Mouse (Mus musculus) kidney, embryonic 14.5 days (tissue): ENCODE results near the gene Eif4ebp2. TPM values are rescaled to one million over a fixed set of nuclear protein-coding genes. Genes with fewer than 3 reads are reported as not detected.

Experiments
- ATAC-seq: fragments of 200-750 bp; cut with Nextera tagmentation; 2 replicates; pipeline ENCODE4 v1.8.0; 2017; ENCODE audit warnings: moderate number of reproducible peaks, mild to moderate bottlenecking, moderate TSS enrichment, moderate library complexity; ENCODE audit not compliant: low FRiP score, low TSS enrichment
- H3K27ac ChIP-seq: fragments of 300-500 bp; sonication (generic); 2 replicates; pipeline ENCODE4 v1.5.1; 2014; ENCODE audit warnings: low read depth, mild to moderate bottlenecking, low read length, moderate library complexity, mixed read lengths
- H3K27me3 ChIP-seq: fragments of 300-500 bp; sonication (generic); 2 replicates; pipeline ENCODE4 v1.6.1; 2014; ENCODE audit warnings: mild to moderate bottlenecking, low read length; ENCODE audit not compliant: control insufficient read depth, insufficient read depth
- H3K36me3 ChIP-seq: fragments of 300-500 bp; sonication (generic); 2 replicates; pipeline ENCODE4 v1.6.1; 2014; ENCODE audit warnings: low read length, mixed read lengths; ENCODE audit not compliant: control insufficient read depth, insufficient read depth
- H3K4me1 ChIP-seq: fragments of 300-500 bp; sonication (generic); 2 replicates; pipeline ENCODE4 v1.6.1; 2014; ENCODE audit warnings: low read length, mixed read lengths; ENCODE audit not compliant: control insufficient read depth, insufficient read depth
- H3K4me2 ChIP-seq: fragments of 300-500 bp; sonication (generic); replicated peaks from 2 replicates; pipeline ENCODE4 v1.6.1; 2014; ENCODE audit warnings: low read depth, mild to moderate bottlenecking, low read length
- H3K4me3 ChIP-seq: fragments of 300-500 bp; sonication (generic); 2 replicates; pipeline ENCODE4 v1.5.1; 2014; ENCODE audit warnings: mild to moderate bottlenecking, low read length
- H3K9ac ChIP-seq: fragments of 300-500 bp; sonication (generic); 2 replicates; pipeline ENCODE4 v1.6.1; 2014; ENCODE audit warnings: low read depth, mild to moderate bottlenecking, low read length, moderate library complexity
- H3K9me3 ChIP-seq: fragments of 300-500 bp; sonication (generic); 2 replicates; pipeline ENCODE4 v1.6.1; 2016; ENCODE audit warnings: low read length; ENCODE audit not compliant: control insufficient read depth
- WGBS: fragments of 180-500 bp; shearing (Covaris S2); extraction: QIAGEN DNeasy Blood & Tissue Kit; methylation state at CpG from one replicate; pipeline ENCODE4 v1.1.7; 2014; 5-methylcytosine and 5-hydroxymethylcytosine counted together
- polyA plus RNA-seq: library from polyadenylated mRNA; unstranded; fragments of >200 nt; fragmentation: Nextera tagmentation; extraction: Ambion mirVana; gene quantifications from 2 replicates; pipeline ENCODE4 v1.2.1, GENCODE M21; 2014

Gene Eif4ebp2
- polyA plus RNA-seq, 1 experiment from 2014 or later, result 61.9 TPM

DNA sequence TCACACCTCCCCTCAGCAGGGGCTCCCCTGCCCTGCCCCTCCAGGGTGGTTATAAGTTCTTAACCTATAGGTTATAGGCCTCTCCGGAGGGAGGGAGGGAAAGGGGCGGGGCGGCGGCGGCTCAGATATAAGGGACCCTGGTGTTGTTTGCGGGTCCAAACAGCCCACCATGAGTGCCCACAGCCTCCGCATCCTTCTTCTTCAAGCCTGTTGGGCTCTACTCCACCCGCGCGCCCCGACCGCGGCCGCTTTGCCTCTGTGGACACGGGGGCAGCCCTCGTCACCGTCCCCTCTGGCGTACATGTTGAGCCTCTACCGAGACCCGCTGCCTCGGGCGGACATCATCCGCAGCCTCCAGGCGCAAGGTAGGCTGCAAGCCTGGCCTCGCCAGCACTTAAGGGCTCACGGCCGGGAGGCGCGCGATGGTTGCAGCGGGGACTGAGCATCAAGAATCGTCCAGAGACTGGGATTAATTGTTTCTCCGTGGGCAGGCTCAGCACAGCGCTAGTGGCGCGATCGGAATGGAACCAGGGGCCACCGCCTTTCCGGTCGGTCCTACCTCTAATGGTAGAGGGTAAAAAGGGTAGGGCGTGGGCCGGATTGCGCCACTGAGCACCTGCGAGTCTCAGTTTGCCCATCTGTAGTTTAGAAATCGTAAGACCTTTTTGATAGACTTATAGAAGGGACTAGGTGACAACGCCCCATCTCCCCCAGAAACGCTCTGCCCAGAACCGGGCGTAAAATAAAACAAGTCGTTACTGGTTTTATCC, 34.1 kb downstream of the Eif4ebp2 start:
- Histone ChIP-seq H3K36me3 (no peaks in the 10 kb centered on the region), H3K4me3 (peak overlapping the region; percentile 36), H3K4me2 (peak overlapping the region; percentile 50), H3K27ac (no peak overlapping the region), H3K27me3 (peaks cover 48% of the 10 kb centered on the region), H3K9ac (no peak overlapping the region; the same call in 1 of the 2 replicates), H3K4me1 (no peaks in the 10 kb centered on the region), H3K9me3 (no peaks in the 10 kb centered on the region)
- WGBS, result 2% methylated on average over 48 of the region's 50 CpGs
- 0 out of 2 replicates have a peak, but pooled peaks have one; percentile 18 for ATAC-seq

DNA sequence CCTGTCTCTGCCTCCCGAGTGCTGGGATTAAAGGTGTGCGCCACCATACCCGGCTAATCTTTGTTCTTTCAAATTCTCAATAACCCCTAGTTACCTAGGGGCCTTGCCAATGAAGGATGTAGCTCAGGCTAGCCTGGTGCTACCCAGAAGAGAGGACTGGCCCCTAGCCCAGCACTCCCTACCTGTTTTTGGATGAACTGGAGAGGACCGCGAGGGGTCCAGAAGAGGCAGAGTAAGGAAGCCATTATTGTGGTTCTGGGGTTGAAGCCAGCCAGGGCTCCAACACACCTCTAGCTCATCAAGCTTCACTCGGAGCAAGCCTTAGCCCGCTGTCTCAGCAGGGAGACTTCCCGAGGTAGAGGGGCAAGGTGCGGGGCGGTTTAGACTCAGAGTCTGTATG, 34.8 kb downstream of the Eif4ebp2 start, which contains the start of gene Nodal:
Gene Nodal (plus strand): TSS at position 301 of the 400 bp plus-strand sequence.
- no peaks in the 10 kb centered on the region for H3K36me3 ChIP-seq
- no peak within 1 kb of the TSS for H3K27ac ChIP-seq
- no peaks in the 10 kb centered on the region for H3K9me3 ChIP-seq
- peak within 1 kb of the TSS; percentile 36 for H3K4me3 ChIP-seq
- no peak within 1 kb of the TSS; the same call in 1 of the 2 replicates for H3K9ac ChIP-seq
- H3K27me3 ChIP-seq, result peaks cover 48% of the 10 kb centered on the region
- H3K4me2 ChIP-seq, result peak within 1 kb of the TSS; percentile 50
- 19% methylated on average over 10 of the region's 10 CpGs for WGBS
- no peaks in the 10 kb centered on the region for H3K4me1 ChIP-seq
- peak; percentile 16; the same call in 1 of the 2 replicates for ATAC-seq

DNA sequence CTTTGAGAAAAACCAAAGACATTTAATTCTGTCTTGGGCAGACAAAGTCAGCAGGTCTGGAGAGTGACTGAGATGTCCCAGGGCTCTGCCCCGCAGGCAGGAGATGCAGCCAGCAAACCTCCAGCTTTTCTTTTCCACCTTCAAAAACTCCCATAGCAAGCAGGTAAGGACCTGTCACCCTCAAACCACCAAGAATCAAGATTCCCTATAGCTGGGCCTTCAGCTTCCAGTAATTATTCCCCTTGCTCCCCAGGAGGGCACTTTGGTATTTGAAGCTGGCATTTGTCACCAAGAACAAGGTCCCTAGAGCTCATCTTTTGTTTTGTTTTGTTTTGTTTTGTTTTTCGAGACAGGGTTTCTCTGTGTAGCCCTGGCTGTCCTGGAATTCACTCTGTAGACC, 35.4 kb downstream of the Eif4ebp2 start:
- no peak for ATAC-seq
- 44% methylated on average over 2 of the region's 2 CpGs for WGBS
- H3K36me3 ChIP-seq, result no peaks in the 10 kb centered on the region
- H3K9ac ChIP-seq, result no peak overlapping the region
- H3K27me3 ChIP-seq, result peaks cover 48% of the 10 kb centered on the region
- no peak overlapping the region for H3K4me2 ChIP-seq
- no peaks in the 10 kb centered on the region for H3K4me1 ChIP-seq
- H3K27ac ChIP-seq, result no peak overlapping the region
- H3K9me3 ChIP-seq, result no peaks in the 10 kb centered on the region
- H3K4me3 ChIP-seq, result no peak overlapping the region

DNA sequence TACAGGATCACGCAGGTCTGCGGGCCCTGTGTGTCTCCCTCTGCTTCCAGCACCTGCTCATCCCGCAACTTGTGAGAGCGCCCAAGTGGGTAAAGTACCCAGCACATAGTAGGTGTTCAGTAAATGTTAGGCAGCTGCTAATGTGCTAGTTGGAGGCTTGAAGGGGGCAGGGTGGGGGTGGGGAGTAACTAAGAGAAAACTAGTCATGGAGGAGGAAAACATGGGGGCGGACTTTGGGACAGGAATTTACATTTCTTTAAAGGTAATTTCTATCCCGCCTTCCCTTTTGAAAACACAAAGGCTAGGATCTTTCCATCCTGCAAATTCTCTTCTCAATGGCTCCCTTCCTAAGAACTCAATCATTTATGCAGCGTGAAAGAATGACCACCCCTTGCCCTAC, 35.9 kb downstream of the Eif4ebp2 start:
- 26% methylated on average over 7 of the region's 7 CpGs for WGBS
- H3K27me3 ChIP-seq, result peaks cover 48% of the 10 kb centered on the region
- ATAC-seq, result no peak

DNA sequence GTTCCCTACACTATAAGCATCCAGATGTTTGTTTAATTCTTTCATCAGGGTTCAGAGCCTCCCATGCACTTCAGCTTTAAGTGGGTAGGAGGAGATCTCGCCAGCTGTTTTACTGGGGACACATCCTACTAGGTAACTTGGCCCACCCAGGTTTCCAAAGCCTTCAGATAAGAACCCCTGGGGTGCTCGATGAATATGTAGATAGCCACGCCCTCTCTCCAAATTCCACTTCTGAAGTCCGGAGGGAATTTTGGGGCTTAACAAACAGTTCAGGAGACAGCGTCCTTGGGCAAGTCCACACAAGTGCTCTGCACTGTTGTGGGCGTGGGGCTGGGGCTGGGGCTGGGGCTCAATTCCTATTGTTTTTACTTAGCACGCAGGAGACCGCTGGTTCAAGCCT, 36.6 kb downstream of the Eif4ebp2 start:
- H3K27me3 ChIP-seq, result peaks cover 48% of the 10 kb centered on the region
- no peaks in the 10 kb centered on the region for H3K36me3 ChIP-seq
- no peak for ATAC-seq
- no peaks in the 10 kb centered on the region for H3K9me3 ChIP-seq
- no peak overlapping the region for H3K9ac ChIP-seq
- H3K4me2 ChIP-seq, result no peak overlapping the region
- no peaks in the 10 kb centered on the region for H3K4me1 ChIP-seq
- no peak overlapping the region for H3K27ac ChIP-seq
- 15% methylated on average over 8 of the region's 8 CpGs for WGBS
- H3K4me3 ChIP-seq, result no peak overlapping the region

More for the DNA sequence above, 35.9 kb downstream of the Eif4ebp2 start:
- H3K4me3 ChIP-seq, result no peak overlapping the region
- H3K36me3 ChIP-seq, result no peaks in the 10 kb centered on the region
- H3K9ac ChIP-seq, result no peak overlapping the region
- no peak overlapping the region for H3K4me2 ChIP-seq
- H3K4me1 ChIP-seq, result no peaks in the 10 kb centered on the region
- no peak overlapping the region for H3K27ac ChIP-seq
- H3K9me3 ChIP-seq, result no peaks in the 10 kb centered on the region

DNA sequence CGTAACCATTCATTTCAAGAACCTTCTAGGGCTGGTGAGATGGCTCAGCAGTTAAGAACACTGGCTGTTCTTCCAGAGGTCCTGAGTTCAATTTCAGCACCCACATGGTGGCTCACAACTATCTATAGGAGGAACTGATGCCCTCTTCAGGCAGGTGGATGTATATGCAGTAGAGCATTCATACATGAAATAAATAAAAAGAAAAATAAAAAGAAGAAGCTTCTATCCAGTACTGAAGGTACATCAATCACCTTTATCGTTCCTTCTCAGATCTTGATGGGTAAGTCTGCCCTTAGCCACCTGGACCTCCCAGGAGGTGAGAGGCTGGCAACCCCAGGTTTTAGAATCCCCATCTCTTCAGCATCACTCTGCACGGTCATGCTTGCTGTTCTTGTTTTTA, 37.2 kb downstream of the Eif4ebp2 start:
- WGBS, result 63% methylated on average over 3 of the region's 3 CpGs
- Histone ChIP-seq H3K4me3 (no peak overlapping the region), H3K27ac (no peak overlapping the region), H3K9me3 (no peaks in the 10 kb centered on the region), H3K27me3 (peaks cover 46% of the 10 kb centered on the region), H3K36me3 (no peaks in the 10 kb centered on the region), H3K4me1 (no peaks in the 10 kb centered on the region), H3K4me2 (no peak overlapping the region), H3K9ac (no peak overlapping the region)
- no peak for ATAC-seq

DNA sequence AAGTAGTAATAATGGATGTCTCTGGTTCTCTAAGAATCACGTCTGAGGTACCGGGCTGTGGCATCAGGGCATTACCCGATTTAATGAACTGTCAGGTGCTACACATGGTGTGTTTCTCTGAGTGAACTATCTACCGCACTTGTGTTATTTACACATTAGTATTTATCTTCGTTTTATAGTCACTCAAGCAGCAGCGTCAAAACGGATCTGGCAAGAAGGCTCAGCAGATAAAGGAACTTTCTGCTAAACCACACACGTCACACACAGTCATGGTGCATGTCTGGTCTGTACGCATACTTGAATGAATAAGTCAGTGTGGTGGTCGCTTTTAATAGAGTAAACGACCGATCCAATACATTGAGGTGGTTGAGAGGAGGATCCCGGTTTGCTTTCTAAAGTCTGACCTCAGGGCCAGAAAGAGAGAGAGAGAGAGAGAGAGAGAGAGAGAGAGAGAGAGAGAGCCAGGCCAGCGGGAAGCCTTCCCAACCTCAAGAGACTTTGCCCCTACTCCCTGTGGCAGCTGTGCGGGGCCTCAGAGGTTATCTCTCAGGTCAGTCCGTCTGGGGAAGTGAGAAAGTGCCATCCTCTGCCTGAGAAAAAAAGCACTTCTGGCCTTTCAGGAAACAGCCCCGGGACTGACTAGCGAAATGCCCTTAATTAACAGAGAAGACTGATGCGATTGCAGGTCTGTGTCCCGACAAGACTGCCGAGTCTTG, 39.4 kb downstream of the Eif4ebp2 start:
- WGBS, result 37% methylated on average over 21 of the region's 21 CpGs

DNA sequence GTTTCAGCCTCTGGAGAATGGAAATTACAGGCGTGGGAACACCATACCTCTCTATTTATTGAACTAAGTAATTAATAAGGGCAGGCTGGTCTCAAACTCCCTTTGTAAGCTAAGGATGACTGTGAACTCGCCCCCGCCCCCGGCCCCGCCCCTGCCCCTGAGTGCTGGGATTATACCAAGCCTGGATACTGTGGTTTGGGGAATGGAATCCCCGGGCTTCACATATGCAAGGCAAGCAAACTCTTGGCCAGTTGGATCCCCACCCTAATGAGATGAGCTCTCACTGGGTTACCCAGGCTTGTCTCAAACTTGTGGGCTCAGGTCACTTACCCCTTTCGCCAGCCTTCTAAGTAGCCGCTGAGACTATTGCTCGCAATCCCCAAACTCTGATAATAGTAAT, 42.3 kb downstream of the Eif4ebp2 start:
- Histone ChIP-seq H3K36me3 (no peaks in the 10 kb centered on the region), H3K4me2 (no peak overlapping the region), H3K27me3 (no peaks in the 10 kb centered on the region; the same call in 1 of the 2 replicates), H3K9ac (no peak overlapping the region), H3K4me1 (0 out of 2 replicates have a peak, but pooled peaks cover 3% of the 10 kb centered on the region), H3K27ac (no peak overlapping the region), H3K4me3 (no peak overlapping the region), H3K9me3 (no peaks in the 10 kb centered on the region)
- ATAC-seq, result no peak
- 42% methylated on average over 9 of the region's 9 CpGs for WGBS

More for the DNA sequence above, 39.4 kb downstream of the Eif4ebp2 start:
- no peak for ATAC-seq
- Histone ChIP-seq H3K27ac (no peak overlapping the region), H3K27me3 (peaks cover 24% of the 10 kb centered on the region), H3K4me2 (no peak overlapping the region), H3K4me1 (0 out of 2 replicates have a peak, but pooled peaks cover 3% of the 10 kb centered on the region), H3K9ac (no peak overlapping the region), H3K9me3 (no peaks in the 10 kb centered on the region), H3K36me3 (no peaks in the 10 kb centered on the region), H3K4me3 (no peak overlapping the region)

DNA sequence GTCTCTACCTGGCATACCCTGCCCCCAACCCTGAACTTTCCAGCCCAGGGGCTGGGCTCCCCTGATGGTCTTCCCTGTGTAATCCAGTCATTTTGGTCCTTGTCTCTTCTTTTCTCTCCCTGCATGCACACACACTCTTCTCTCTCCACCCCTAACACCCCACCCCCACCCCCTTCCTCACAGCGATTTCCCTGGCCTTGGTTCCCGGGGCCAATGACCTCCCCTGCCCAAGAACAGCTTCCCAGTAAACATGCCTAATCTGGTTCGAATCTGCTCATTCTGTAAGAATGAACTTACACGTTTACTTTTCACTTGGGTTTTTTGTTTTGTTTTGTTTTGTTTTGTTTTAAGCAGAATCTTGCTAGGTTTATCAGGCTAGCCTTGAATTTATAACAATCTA, 42.7 kb downstream of the Eif4ebp2 start:
- 5% methylated on average over 4 of the region's 4 CpGs for WGBS
- no peak overlapping the region for H3K27ac ChIP-seq

More for the DNA sequence above, 42.7 kb downstream of the Eif4ebp2 start:
- Histone ChIP-seq H3K4me3 (no peak overlapping the region), H3K9ac (no peak overlapping the region), H3K4me1 (0 out of 2 replicates have a peak, but pooled peaks cover 3% of the 10 kb centered on the region), H3K4me2 (no peak overlapping the region), H3K27me3 (no peaks in the 10 kb centered on the region; the same call in 1 of the 2 replicates), H3K9me3 (no peaks in the 10 kb centered on the region), H3K36me3 (no peaks in the 10 kb centered on the region)
- no peak for ATAC-seq
